ENCODE assay signal across 35 mouse cellular contexts in genomic region chr5:137043997-137044396, GRCm38 (mm10). TPM values are rescaled to one million over a fixed set of nuclear protein-coding genes. Genes with fewer than 3 reads are reported as not detected.
"Had no signal": no experiment of that assay in that cellular context is flagged by ENCODE, and none has a peak within 500 bp of the region (broad histone marks: within the 10 kb centered on the region; RNA-seq: fewer than 3 reads in every experiment).

No protein-coding gene starts in this region.

- H3K27me3 ChIP-seq: heart, embryonic 12.5 days; heart, embryonic 15.5 days; hindbrain, embryonic 12.5 days; hindbrain, embryonic 13.5 days; hindbrain, embryonic 15.5 days; intestine, embryonic 15.5 days; kidney, embryonic 15.5 days had no signal

- H3K9me3 ChIP-seq: heart, embryonic 12.5 days; heart, embryonic 13.5 days; heart, embryonic 15.5 days; hindbrain, embryonic 10.5 days; hindbrain, embryonic 13.5 days; hindbrain, embryonic 15.5 days; intestine, embryonic 15.5 days; kidney, embryonic 15.5 days had no signal

- DNase-seq: heart, postnatal 10 days; heart, postnatal 14 days; heart, postnatal 36 days; heart, postnatal 4 days; kidney, adult 11 months; kidney, adult 18-20 months; kidney, adult 2 months; kidney, adult 8-10 months; kidney, adult 9 months; kidney, postnatal 10 days; kidney, postnatal 14 days; kidney, postnatal 25 days; kidney, postnatal 36 days; kidney, postnatal 4 days; layer of hippocampus, adult 9-11 months; layer of hippocampus, postnatal 36 days had no signal

- H3K27ac ChIP-seq: heart, embryonic 13.5 days; heart, embryonic 15.5 days; hindbrain, embryonic 10.5 days; hindbrain, embryonic 12.5 days; hindbrain, embryonic 13.5 days; hindbrain, embryonic 14.5 days; hindbrain, embryonic 15.5 days; hindbrain, postnatal 0 days; intestine, embryonic 15.5 days; kidney, postnatal 0 days; left cerebral cortex, adult 2 months had no signal

- H3K9ac ChIP-seq: heart, embryonic 15.5 days; hindbrain, embryonic 15.5 days had no signal

RNA-seq across cellular contexts. Expression of gene Vgf, which starts 17.8 kb away (rescaled TPM):
- total RNA-seq: heart, postnatal 10 days; heart, postnatal 14 days; heart, postnatal 25 days; heart, postnatal 4 days had no signal
- polyA plus RNA-seq: heart, embryonic 12.5 days; heart, embryonic 14.5 days; heart, embryonic 15.5 days; heart, embryonic 16.5 days; heart, postnatal 0 days; inflammation-experienced regulatory T-cells, adult 6 months had no signal

RNA-seq across cellular contexts. Expression of gene Serpine1, which starts 28.1 kb away (rescaled TPM):
- total RNA-seq: hematopoietic stem cell, adult 5-6 weeks had no signal
- polyA plus RNA-seq: hindbrain, embryonic 10.5 days; inflammation-experienced regulatory T-cells, adult 6 months had no signal
